Mouse (Mus musculus) cerebellum, adult 2 months (tissue): ENCODE data around the gene Xkr7. TPM values are rescaled to one million over a fixed set of nuclear protein-coding genes. Genes with fewer than 3 reads are reported as not detected.

Experiments
- DNase-seq, 2 experiments: peaks; one replicate each; pipeline ENCODE4 v3.0.0; 2021
- H3K27ac ChIP-seq: fragments of 200-500 bp; 2 replicates; pipeline ENCODE4 v1.5.1; 2012; ENCODE audit warnings: low read length, control low read depth, inconsistent platforms; ENCODE audit not compliant: insufficient read depth
- H3K27me3 ChIP-seq: fragments of 200-500 bp; 2 replicates; pipeline ENCODE4 v1.6.1; 2012; ENCODE audit warnings: inconsistent platforms, mild to moderate bottlenecking, low read length, moderate library complexity; ENCODE audit not compliant: control insufficient read depth, insufficient read depth
- H3K4me1 ChIP-seq: fragments of 200-500 bp; 2 replicates; pipeline ENCODE4 v1.6.1; 2011; ENCODE audit warnings: low read length; ENCODE audit not compliant: control insufficient read depth, insufficient read depth
- H3K4me3 ChIP-seq: fragments of 200-500 bp; replicated peaks from 2 replicates; pipeline ENCODE3; 2011; ENCODE audit warnings: mild to moderate bottlenecking, low read depth, low read length, control low read depth; ENCODE audit not compliant: insufficient read depth
- CTCF ChIP-seq: fragments of 200-500 bp; IDR thresholded peaks from 2 replicates; pipeline ENCODE4 v1.5.1; 2011; ENCODE audit warnings: low read depth, mild to moderate bottlenecking, control low read depth, low read length, moderate library complexity, borderline replicate concordance; ENCODE audit not compliant: insufficient read depth
- POLR2A ChIP-seq: fragments of 200-500 bp; IDR thresholded peaks from 2 replicates; pipeline ENCODE4 v1.6.1; 2011; ENCODE audit warnings: low read length, control low read depth, borderline replicate concordance; ENCODE audit not compliant: insufficient read depth
- WGBS: fragments of 180-500 bp; shearing (Covaris S2); methylation state at CpG from one replicate; pipeline ENCODE4 v1.1.7; 2018; 5-methylcytosine and 5-hydroxymethylcytosine counted together
- polyA plus RNA-seq: library from polyadenylated mRNA; depleted of rRNA; stranded (reverse); fragments of >200 nt; gene quantifications from 2 replicates; pipeline ENCODE4 v1.2.3, GENCODE M21; 2012

The Xkr7 gene
- polyA plus RNA-seq, 1 experiment: 9.5 TPM

GRCm38 (mm10) chr2:153065747-153066508, 34.3 kb downstream of the Xkr7 start, which contains the start of gene Ccm2l:
Gene Ccm2l, plus strand, starts transcription at chr2:153065955.
- WGBS: 51% methylated on average over 12 of the region's 12 CpGs
- H3K27me3 ChIP-seq: no peaks in the 10 kb centered on the region
- peaks cover 4% of the 10 kb centered on the region; the same call in 1 of the 2 replicates for H3K4me1 ChIP-seq
- 0 out of 2 replicates have a peak within 1 kb of the TSS, but pooled peaks have one; percentile 19 for H3K27ac ChIP-seq
- TF ChIP-seq CTCF: no peak
- TF ChIP-seq POLR2A: no peak
- DNase-seq: no peak
- H3K4me3 ChIP-seq: no peak within 1 kb of the TSS

- DNase-seq: no peak
- H3K4me3 ChIP-seq: no peak overlapping the region
- H3K27me3 ChIP-seq: no peaks in the 10 kb centered on the region
- no peak overlapping the region for H3K27ac ChIP-seq
- WGBS: 76% methylated on average over 6 of the region's 6 CpGs
- TF ChIP-seq CTCF: no peak
- peaks cover 5% of the 10 kb centered on the region; the same call in 1 of the 2 replicates for H3K4me1 ChIP-seq
Observed at GRCm38 (mm10) chr2:153066991-153067390, 35.3 kb downstream of the Xkr7 start.

- peak; percentile 84 for TF ChIP-seq CTCF
- no peak for TF ChIP-seq POLR2A
- Histone ChIP-seq H3K27ac (no peak overlapping the region), H3K27me3 (no peaks in the 10 kb centered on the region), H3K4me1 (peaks cover 5% of the 10 kb centered on the region; the same call in 1 of the 2 replicates), H3K4me3 (peak overlapping the region; percentile 25)
- peak in 1 of 2 experiments; percentile 58 for DNase-seq
- 6% methylated on average over 23 of the region's 23 CpGs for WGBS
Observed at GRCm38 (mm10) chr2:153070762-153071490, 39.3 kb downstream of the Xkr7 start.

- Histone ChIP-seq H3K27me3 (no peaks in the 10 kb centered on the region), H3K27ac (no peak overlapping the region), H3K4me1 (peaks cover 5% of the 10 kb centered on the region; the same call in 1 of the 2 replicates), H3K4me3 (no peak overlapping the region)
- TF ChIP-seq POLR2A: no peak
- no peak for TF ChIP-seq CTCF
- DNase-seq: peak; percentile 35 to 46
- WGBS: 2% methylated on average over 66 of the region's 67 CpGs
Observed at GRCm38 (mm10) chr2:153071491-153072184, 40.0 kb downstream of the Xkr7 start.

GRCm38 (mm10) chr2:153074651-153075050, 43.0 kb downstream of the Xkr7 start:
- DNase-seq: no peak
- Histone ChIP-seq H3K4me3 (no peak overlapping the region), H3K4me1 (peaks cover 5% of the 10 kb centered on the region; the same call in 1 of the 2 replicates), H3K27ac (no peak overlapping the region), H3K27me3 (no peaks in the 10 kb centered on the region)
- TF ChIP-seq POLR2A (no peak), CTCF (no peak)
- WGBS: 89% methylated on average over 10 of the region's 10 CpGs

GRCm38 (mm10) chr2:153075961-153076360, 44.3 kb downstream of the Xkr7 start:
- TF ChIP-seq CTCF: no peak
- TF ChIP-seq POLR2A: no peak
- H3K4me3 ChIP-seq: no peak overlapping the region
- H3K4me1 ChIP-seq: peaks cover under 1% of the 10 kb centered on the region; the same call in 1 of the 2 replicates
- no peaks in the 10 kb centered on the region for H3K27me3 ChIP-seq
- 74% methylated on average over 2 of the region's 2 CpGs for WGBS
- H3K27ac ChIP-seq: no peak overlapping the region
- DNase-seq: no peak

GRCm38 (mm10) chr2:153080841-153081523, 49.3 kb downstream of the Xkr7 start:
- Histone ChIP-seq H3K27ac (no peak overlapping the region), H3K27me3 (no peaks in the 10 kb centered on the region), H3K4me3 (no peak overlapping the region), H3K4me1 (no peaks in the 10 kb centered on the region)
- DNase-seq: peak; percentile 74 to 85
- 38% methylated on average over 32 of the region's 32 CpGs for WGBS
- TF ChIP-seq POLR2A: no peak
- TF ChIP-seq CTCF: peak; percentile 95
